Mouse (Mus musculus) heart, adult 18-20 months (tissue): Measurements from ENCODE around the gene Dido1. TPM values are rescaled to one million over a fixed set of nuclear protein-coding genes. Genes with fewer than 3 reads are reported as not detected.

Experiments used
- total RNA-seq, 2 experiments: library from RNA; stranded (reverse); gene quantifications; 2 replicates each; pipeline ENCODE4 v1.2.3; 2021

Dido1 gene
- total RNA-seq, 2 experiments from 2014 or later = 25.8 to 29.9 TPM

Other genes with a start within 250 kb of the Dido1 start
- gene Ntsr1, start 210.0 kb downstream of the Dido1 start, total RNA-seq = not detected
- 10 to 100 TPM; 17.8 to 18.4 TPM for gene Mrgbp, start 128.7 kb downstream of the Dido1 start, total RNA-seq
- 10 to 100 TPM; 31.9 to 34.1 TPM for gene Ogfr, start 120.8 kb downstream of the Dido1 start, total RNA-seq
- under 1 TPM in 1 of 2 experiments, not detected in 1; 0.21 TPM for gene Col9a3, start 112.2 kb downstream of the Dido1 start, total RNA-seq
- not detected for gene Tcfl5, start 67.3 kb downstream of the Dido1 start, total RNA-seq
- gene Gid8, start 118 bp upstream of the Dido1 start, total RNA-seq = 10 to 100 TPM; 55.8 to 59.5 TPM
- under 1 TPM; 0.10 to 0.54 TPM for gene Slc17a9, start 15.3 kb upstream of the Dido1 start, total RNA-seq
- not detected for gene Bhlhe23, start 66.9 kb upstream of the Dido1 start, total RNA-seq
- 10 to 100 TPM; 33.2 to 33.3 TPM for gene Ythdf1, start 210.9 kb upstream of the Dido1 start, total RNA-seq
- not detected for gene Birc7, start 219.0 kb upstream of the Dido1 start, total RNA-seq
- gene Nkain4, start 244.7 kb upstream of the Dido1 start, total RNA-seq = 1 to 10 TPM; 5.4 to 9.0 TPM